In genomic region chr3:135521963-135522362, GRCm38 (mm10) we compare ENCODE assay signal across 9 mouse cellular contexts. TPM values are rescaled to one million over a fixed set of nuclear protein-coding genes. Genes with fewer than 3 reads are reported as not detected.
DNase-seq lines count a peak whose midpoint lies in the region; ATAC-seq and TF ChIP-seq lines count a peak whose summit lies in the region.
"Had no signal": no experiment of that assay in that cellular context is flagged by ENCODE, and none has a peak within 500 bp of the region (broad histone marks: within the 10 kb centered on the region; RNA-seq: fewer than 3 reads in every experiment).

No protein-coding gene starts in this region.

- H3K9me3 ChIP-seq in heart, embryonic 14.5 days (ENCODE audit: control insufficient read depth, low read length), result no peaks in the 10 kb centered on the region
- H3K9me3 ChIP-seq in limb, embryonic 12.5 days, result no peaks in the 10 kb centered on the region
- H3K9me3 ChIP-seq in forebrain, embryonic 14.5 days (replicated peaks; ENCODE audit: control insufficient read depth, low read length), result no peaks in the 10 kb centered on the region
- H3K9me3 ChIP-seq: neural tube, embryonic 13.5 days had no signal

- no peak for TF ChIP-seq POLR2A in thymus, adult 2 months (IDR thresholded peaks at IDR 0.05; ENCODE audit: control insufficient read depth, extremely low read depth, insufficient read depth, low read length, poor library complexity)

- H3K27me3 ChIP-seq in heart, embryonic 14.5 days (ENCODE audit: control insufficient read depth, insufficient read depth, low read length), result no peaks in the 10 kb centered on the region
- H3K27me3 ChIP-seq in limb, embryonic 12.5 days, result no peaks in the 10 kb centered on the region
- H3K27me3 ChIP-seq in thymus, adult 2 months (ENCODE audit: control insufficient read depth, insufficient read depth, low read length), result no peaks in the 10 kb centered on the region
- H3K27me3 ChIP-seq in forebrain, embryonic 14.5 days (replicated peaks; ENCODE audit: control insufficient read depth, insufficient read depth, low read length), result no peaks in the 10 kb centered on the region
- H3K27me3 ChIP-seq: neural tube, embryonic 13.5 days had no signal

- peak; percentile 85 for ATAC-seq in heart, embryonic 14.5 days (ENCODE audit: insufficient number of reproducible peaks, insufficient read depth, low FRiP score, low read depth)
- ATAC-seq in limb, embryonic 12.5 days (ENCODE audit: insufficient number of reproducible peaks, insufficient read depth, low FRiP score, low TSS enrichment, low read depth), result no peak
- ATAC-seq in forebrain, embryonic 14.5 days, result no peak

- WGBS in heart, embryonic 14.5 days, result 3% methylated on average over 4 of the region's 4 CpGs
- 52% methylated on average over 4 of the region's 4 CpGs for WGBS in limb, embryonic 12.5 days
- 79% methylated on average over 4 of the region's 4 CpGs for WGBS in thymus, adult 2 months
- WGBS in forebrain, embryonic 14.5 days, result 83% methylated on average over 4 of the region's 4 CpGs

- peak overlapping the region; percentile 64 for H3K9ac ChIP-seq in heart, embryonic 14.5 days (ENCODE audit: low read length)
- no peak overlapping the region for H3K9ac ChIP-seq in limb, embryonic 12.5 days (replicated peaks)
- no peak overlapping the region for H3K9ac ChIP-seq in forebrain, embryonic 14.5 days (ENCODE audit: low read length)
- H3K9ac ChIP-seq: neural tube, embryonic 13.5 days had no signal

- peaks cover 32% of the 10 kb centered on the region for H3K36me3 ChIP-seq in heart, embryonic 14.5 days (ENCODE audit: control insufficient read depth, insufficient read depth, low read length)
- H3K36me3 ChIP-seq in limb, embryonic 12.5 days, result no peaks in the 10 kb centered on the region
- H3K36me3 ChIP-seq in thymus, adult 2 months (ENCODE audit: control insufficient read depth, insufficient read depth, low read length), result no peaks in the 10 kb centered on the region
- no peaks in the 10 kb centered on the region for H3K36me3 ChIP-seq in forebrain, embryonic 14.5 days (ENCODE audit: control insufficient read depth, insufficient read depth, low read length)
- H3K36me3 ChIP-seq: neural tube, embryonic 13.5 days had no signal

- H3K27ac ChIP-seq in heart, embryonic 14.5 days (replicated peaks in 1 of 2; ENCODE audit: control insufficient read depth in 1 of 2, insufficient read depth in 1 of 2, low read depth in 2 of 2, low read length in 2 of 2), result peak overlapping the region; percentile 94 to 96
- 0 out of 2 replicates have a peak overlapping the region, but pooled peaks have one; percentile 20 for H3K27ac ChIP-seq in limb, embryonic 12.5 days
- H3K27ac ChIP-seq in thymus, adult 2 months (ENCODE audit: control insufficient read depth, insufficient read depth, low read length), result no peak overlapping the region
- no peak overlapping the region for H3K27ac ChIP-seq in forebrain, embryonic 14.5 days (ENCODE audit: low read depth, low read length)
- H3K27ac ChIP-seq: neural tube, embryonic 13.5 days had no signal

- H3K4me1 ChIP-seq in heart, embryonic 14.5 days (ENCODE audit: control insufficient read depth in 2 of 2, insufficient read depth in 2 of 2, low read length in 2 of 2), result peaks cover 24 to 42% of the 10 kb centered on the region in 2 experiments
- H3K4me1 ChIP-seq in limb, embryonic 12.5 days (replicated peaks), result no peaks in the 10 kb centered on the region; the same call in 1 of the 2 replicates
- H3K4me1 ChIP-seq in thymus, adult 2 months (replicated peaks; ENCODE audit: control insufficient read depth, insufficient read depth, low read length), result peaks cover 7% of the 10 kb centered on the region
- no peaks in the 10 kb centered on the region for H3K4me1 ChIP-seq in forebrain, embryonic 14.5 days (ENCODE audit: control insufficient read depth, insufficient read depth, low read length)

- TF ChIP-seq CTCF in thymus, adult 2 months (IDR thresholded peaks at IDR 0.05; ENCODE audit: borderline replicate concordance, control insufficient read depth, extremely low read depth, insufficient read depth, low read length, poor library complexity), result no peak

- H3K4me2 ChIP-seq in heart, embryonic 14.5 days (ENCODE audit: low read length), result peak overlapping the region; percentile 57
- H3K4me2 ChIP-seq in limb, embryonic 12.5 days, result no peak overlapping the region
- no peak overlapping the region for H3K4me2 ChIP-seq in forebrain, embryonic 14.5 days (ENCODE audit: low read length)

- DNase-seq in Muller cell, postnatal 12 days (ENCODE audit: inconsistent ontology term), result peak; percentile 54
- DNase-seq in cerebellum, adult 8-10 months, result peak; percentile 56
- peak; percentile 91 for DNase-seq in skeletal muscle tissue, adult 2 months (ENCODE audit: low read depth, low spot score)
- no peak for DNase-seq in thymus, adult 2 months
- DNase-seq in thymus, postnatal 36 days, result no peak
- no peak for DNase-seq in forebrain, embryonic 14.5 days (ENCODE audit: low spot score)

- peak overlapping the region; percentile 7 to 9; a peak in 1 of 4 replicates for H3K4me3 ChIP-seq in heart, embryonic 14.5 days (ENCODE audit: control insufficient read depth in 1 of 2, insufficient read depth in 1 of 2, low read depth in 1 of 2, low read length in 2 of 2)
- H3K4me3 ChIP-seq in limb, embryonic 12.5 days (replicated peaks), result no peak overlapping the region
- H3K4me3 ChIP-seq in thymus, adult 2 months (ENCODE audit: control insufficient read depth, insufficient read depth, low read length), result no peak overlapping the region
- H3K4me3 ChIP-seq in forebrain, embryonic 14.5 days (ENCODE audit: low read depth, low read length), result no peak overlapping the region
- H3K4me3 ChIP-seq: neural tube, embryonic 13.5 days had no signal

RNA-seq across cellular contexts. Expression of gene Manba, which starts 36.6 kb away (rescaled TPM):
- 44.5 and 47.3 TPM in 2 replicates for polyA plus RNA-seq in heart, embryonic 14.5 days (2014; fragmentation: Nextera tagmentation; extraction: Ambion mirVana)
- polyA plus RNA-seq in limb, embryonic 12.5 days (2016; fragmentation: Nextera tagmentation; extraction: Ambion mirVana), result 4.3 and 5.6 TPM in 2 replicates
- polyA plus RNA-seq in thymus, adult 2 months (2012; rRNA removed), result 7.2 and 7.6 TPM in 2 replicates
- polyA plus RNA-seq in forebrain, embryonic 14.5 days (2014; fragmentation: Nextera tagmentation; extraction: Ambion mirVana), result 4.1 and 4.4 TPM in 2 replicates

Comparison
In these comparisons a context has a peak if more than half of its experiments do, and no peak if none do; other contexts are left out.
1. DNase-seq: peak in Muller cell, postnatal 12 days (single experiment), cerebellum, adult 8-10 months (single experiment) and skeletal muscle tissue, adult 2 months (single experiment); none in thymus, adult 2 months (single experiment), thymus, postnatal 36 days (0 of 2) and forebrain, embryonic 14.5 days (single experiment).
2. H3K27ac ChIP-seq: peak in heart, embryonic 14.5 days (2 of 2) and limb, embryonic 12.5 days (single experiment); none in thymus, adult 2 months (single experiment) and forebrain, embryonic 14.5 days (single experiment).
3. H3K4me3 ChIP-seq: peak in heart, embryonic 14.5 days (2 of 2); none in limb, embryonic 12.5 days (single experiment), thymus, adult 2 months (single experiment) and forebrain, embryonic 14.5 days (single experiment).